Comparison of ENCODE assay signal across 12 mouse cellular contexts in the genomic region with DNA sequence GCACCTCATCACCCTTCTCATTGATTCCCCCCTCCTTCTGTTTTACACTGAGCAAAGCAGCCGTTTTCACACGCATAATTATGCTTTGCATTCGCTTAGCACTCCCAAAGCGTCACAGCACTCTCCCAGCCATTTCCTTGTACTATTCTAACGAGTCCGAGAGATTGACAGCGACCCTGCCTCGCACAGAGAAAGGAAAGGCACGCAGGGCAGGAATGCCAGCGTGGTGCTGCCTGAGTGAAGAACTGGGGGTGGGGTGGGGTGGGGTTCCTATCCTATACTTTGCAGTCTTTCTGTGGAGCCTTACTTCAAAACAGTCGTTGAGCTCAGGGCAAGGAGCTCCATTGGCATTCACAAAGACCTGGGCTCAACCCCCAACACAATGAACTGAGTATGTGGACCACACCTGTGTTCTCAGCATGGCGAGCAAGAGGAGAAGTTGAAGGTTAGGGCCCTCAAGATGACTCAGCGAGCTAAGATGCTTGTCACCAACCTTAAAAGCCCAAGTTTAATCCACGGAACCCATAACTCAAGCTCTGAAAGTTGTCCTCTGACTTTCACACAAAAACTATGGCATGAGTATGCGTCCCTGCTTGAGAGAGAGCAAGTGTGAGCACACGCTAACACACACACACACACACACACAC. TPM values are rescaled to one million over a fixed set of nuclear protein-coding genes. Genes with fewer than 3 reads are reported as not detected.
DNase-seq lines count a peak whose midpoint lies in the region; ATAC-seq and TF ChIP-seq lines count a peak whose summit lies in the region.
"Had no signal": no experiment of that assay in that cellular context is flagged by ENCODE, and none has a peak within 500 bp of the region (broad histone marks: within the 10 kb centered on the region; RNA-seq: fewer than 3 reads in every experiment).

No protein-coding gene starts in this region.

- DNase-seq in kidney, postnatal 0 days (ENCODE audit: low spot score): no peak
- no peak for DNase-seq in kidney, postnatal 14 days
- no peak for DNase-seq in testis, postnatal 14 days (ENCODE audit: low spot score)
- DNase-seq in urinary bladder, adult 2 months (ENCODE audit: low spot score): no peak
- DNase-seq: adrenal gland, postnatal 10 days; cerebellum, adult 9-11 months; liver, embryonic 13.5 days; thymus, adult 2 months had no signal

- WGBS in kidney, postnatal 0 days: 70% methylated on average over 16 of the region's 16 CpGs
- WGBS in forebrain, embryonic 12.5 days: 35% methylated on average over 16 of the region's 16 CpGs

- no peaks in the 10 kb centered on the region for H3K36me3 ChIP-seq in kidney, postnatal 0 days (ENCODE audit: insufficient read depth, low read length)
- no peaks in the 10 kb centered on the region for H3K36me3 ChIP-seq in testis, adult 2 months (ENCODE audit: control insufficient read depth, insufficient read depth, low read length)
- H3K36me3 ChIP-seq in forebrain, embryonic 12.5 days (replicated peaks): no peaks in the 10 kb centered on the region
- H3K36me3 ChIP-seq: liver, embryonic 13.5 days had no signal

- no peak for TF ChIP-seq POLR2A in testis, adult 2 months (IDR thresholded peaks at IDR 0.05; ENCODE audit: control insufficient read depth, low read depth, low read length)

- no peak overlapping the region for H3K9ac ChIP-seq in kidney, postnatal 0 days (ENCODE audit: low read depth, low read length)
- no peak overlapping the region for H3K9ac ChIP-seq in forebrain, embryonic 12.5 days
- H3K9ac ChIP-seq: liver, embryonic 13.5 days had no signal

- H3K4me1 ChIP-seq in kidney, postnatal 0 days (replicated peaks; ENCODE audit: insufficient read depth, low read length): 0 out of 2 replicates have a peak, but pooled peaks cover under 1% of the 10 kb centered on the region
- H3K4me1 ChIP-seq in testis, adult 2 months (ENCODE audit: control insufficient read depth, insufficient read depth, low read length): peaks cover 10% of the 10 kb centered on the region
- H3K4me1 ChIP-seq in forebrain, embryonic 12.5 days: peaks cover 39% of the 10 kb centered on the region
- H3K4me1 ChIP-seq: liver, embryonic 13.5 days had no signal

- no peak overlapping the region for H3K4me3 ChIP-seq in kidney, postnatal 0 days (replicated peaks; ENCODE audit: low read depth, low read length)
- peak overlapping the region; percentile 69 for H3K4me3 ChIP-seq in testis, adult 2 months (ENCODE audit: control insufficient read depth, low read depth, low read length)
- no peak overlapping the region for H3K4me3 ChIP-seq in forebrain, embryonic 12.5 days (replicated peaks)
- H3K4me3 ChIP-seq: liver, embryonic 13.5 days had no signal

- ATAC-seq in kidney, postnatal 0 days (replicated peaks; ENCODE audit: low FRiP score, low read depth): no peak
- ATAC-seq in forebrain, embryonic 12.5 days (ENCODE audit: low FRiP score): peak; percentile 21; the same call in 1 of the 2 replicates
- no peak for ATAC-seq in inflammation-experienced regulatory T-cells, adult 6 months
- ATAC-seq: intestine, postnatal 0 days had no signal

- no peaks in the 10 kb centered on the region for H3K9me3 ChIP-seq in kidney, postnatal 0 days (replicated peaks; ENCODE audit: low read length)
- H3K9me3 ChIP-seq in forebrain, embryonic 12.5 days: no peaks in the 10 kb centered on the region
- H3K9me3 ChIP-seq: liver, embryonic 13.5 days had no signal

- H3K4me2 ChIP-seq in kidney, postnatal 0 days (ENCODE audit: low read length): no peak overlapping the region
- no peak overlapping the region for H3K4me2 ChIP-seq in forebrain, embryonic 12.5 days
- H3K4me2 ChIP-seq: liver, embryonic 13.5 days had no signal

- no peaks in the 10 kb centered on the region for H3K27me3 ChIP-seq in kidney, postnatal 0 days (ENCODE audit: insufficient read depth, low read length)
- no peaks in the 10 kb centered on the region for H3K27me3 ChIP-seq in testis, adult 2 months (ENCODE audit: control insufficient read depth, insufficient read depth, low read length)
- peaks cover 5% of the 10 kb centered on the region; the same call in 1 of the 2 replicates for H3K27me3 ChIP-seq in forebrain, embryonic 12.5 days

- peak overlapping the region; percentile 79 for H3K27ac ChIP-seq in kidney, postnatal 0 days
- H3K27ac ChIP-seq in testis, adult 2 months (ENCODE audit: control insufficient read depth, insufficient read depth, low read depth, low read length): no peak overlapping the region
- peak overlapping the region; percentile 54; the same call in 1 of the 2 replicates for H3K27ac ChIP-seq in forebrain, embryonic 12.5 days
- H3K27ac ChIP-seq: liver, embryonic 13.5 days had no signal

- TF ChIP-seq CTCF in kidney, postnatal 0 days (IDR thresholded peaks at IDR 0.05; ENCODE audit: low read depth): no peak
- no peak for TF ChIP-seq CTCF in testis, adult 2 months (IDR thresholded peaks at IDR 0.05; ENCODE audit: control insufficient read depth, insufficient read depth, insufficient replicate concordance, low read depth, low read length)

RNA-seq across cellular contexts. Expression of gene Mycn, which starts 32.0 kb away (rescaled TPM):
- polyA plus RNA-seq in kidney, postnatal 0 days (2015; fragmentation: Nextera tagmentation; extraction: Ambion mirVana): 76.7 and 86.9 TPM in 2 replicates
- polyA plus RNA-seq in testis, adult 2 months (2012; rRNA removed): 1.5 and 1.6 TPM in 2 replicates
- polyA plus RNA-seq in forebrain, embryonic 12.5 days (2016; fragmentation: Nextera tagmentation; extraction: Ambion mirVana): 129 and 141 TPM in 2 replicates
- 0.74 and 0.78 TPM in 2 replicates for polyA plus RNA-seq in urinary bladder, adult 2 months (2012; rRNA removed)
- polyA plus RNA-seq in inflammation-experienced regulatory T-cells, adult 6 months (2017; shearing (Covaris generic)): not detected

Comparison
In these comparisons a context has a peak if more than half of its experiments do, and no peak if none do; other contexts are left out.
1. RNA of gene Mycn, which starts 32.0 kb away (polyA plus RNA-seq): 129 to 141 TPM in forebrain, embryonic 12.5 days and 76.7 to 86.9 TPM in kidney, postnatal 0 days; 1.5 to 1.6 TPM in testis, adult 2 months, 0.74 to 0.78 TPM in urinary bladder, adult 2 months and not detected in inflammation-experienced regulatory T-cells, adult 6 months; every median in the first group is over 10 times any median in the second.